Mouse (Mus musculus) megakaryocyte-erythroid progenitor cell, adult 5-6 weeks (primary cell): ENCODE measurements around the gene Zpr1. TPM values are rescaled to one million over a fixed set of nuclear protein-coding genes. Genes with fewer than 3 reads are reported as not detected.
A peak's percentile ranks its signal among the peaks of the same experiment; 100 is the strongest.
"Not testable (repeated sequence)": the region's sequence is repeated elsewhere in the genome, so short reads cannot be mapped to it uniquely, and the experiment has no call there.

ENCODE experiments used
- ATAC-seq: replicated peaks from 2 replicates; pipeline ENCODE4 v1.8.0; 2016; ENCODE audit warnings: mild to moderate bottlenecking, inconsistent platforms; ENCODE audit not compliant: severe bottlenecking, poor library complexity, low FRiP score, low TSS enrichment
- total RNA-seq, 2 experiments: library from RNA; stranded (forward) in 1 of 2; stranded (reverse) in 1 of 2; fragments of 200-1000, 215-1000 nt in 1 of 2; fragments of >200 nt in 1 of 2; fragmentation: Nextera tagmentation in 1 of 2; gene quantifications; 2 replicates each; pipeline ENCODE4 v1.2.3; 2014 to 2017

The Zpr1 gene
- total RNA-seq, 2 experiments from 2014 or later = 44.6 to 74.5 TPM

- no peak for ATAC-seq
Observed at GRCm38 (mm10) chr9:46256658-46257385, 16.0 kb upstream of the Zpr1 start.

DNA sequence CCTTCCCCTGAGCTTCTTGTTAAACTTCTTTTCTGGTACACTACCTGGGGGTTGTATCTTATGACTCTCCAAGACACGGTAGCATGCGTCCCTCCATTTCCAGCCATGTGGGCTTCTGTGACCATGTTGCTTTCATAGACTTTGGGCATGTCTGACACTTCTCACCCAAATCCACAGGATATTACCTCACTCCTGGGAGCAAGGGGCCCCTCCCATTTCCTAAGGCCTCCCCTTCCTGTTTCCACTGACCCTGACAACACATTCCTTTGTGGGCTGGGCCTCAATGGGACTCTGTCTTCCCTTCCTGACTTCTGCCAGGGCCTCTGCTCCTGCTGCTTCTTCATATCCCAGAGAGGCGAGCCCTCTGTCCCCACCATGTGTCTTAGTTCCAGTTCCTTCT is 15.3 kb upstream of the Zpr1 start:
- ATAC-seq = no peak

GRCm38 (mm10) chr9:46259111-46259510 is 13.8 kb upstream of the Zpr1 start:
- no peak for ATAC-seq

DNA sequence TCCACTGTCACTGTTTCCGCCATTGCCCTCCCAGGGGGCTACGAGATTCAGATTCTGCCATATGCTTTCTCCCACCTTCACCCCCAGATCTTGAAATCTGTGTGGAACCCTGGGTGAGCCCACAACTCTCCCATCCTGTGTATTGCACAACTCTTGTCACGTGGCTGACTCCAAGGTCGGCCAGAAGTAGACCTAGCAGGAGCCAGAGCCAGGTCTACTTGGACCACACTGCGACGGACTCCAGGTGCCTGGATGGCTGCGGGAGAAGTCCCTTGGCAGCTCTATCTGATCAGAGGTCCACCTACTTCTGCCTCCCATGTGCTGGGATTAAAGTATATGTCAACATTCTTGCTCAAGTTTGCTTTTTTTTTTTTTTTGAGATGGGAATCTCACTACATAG is 11.7 kb upstream of the Zpr1 start:
- ATAC-seq = no peak

DNA sequence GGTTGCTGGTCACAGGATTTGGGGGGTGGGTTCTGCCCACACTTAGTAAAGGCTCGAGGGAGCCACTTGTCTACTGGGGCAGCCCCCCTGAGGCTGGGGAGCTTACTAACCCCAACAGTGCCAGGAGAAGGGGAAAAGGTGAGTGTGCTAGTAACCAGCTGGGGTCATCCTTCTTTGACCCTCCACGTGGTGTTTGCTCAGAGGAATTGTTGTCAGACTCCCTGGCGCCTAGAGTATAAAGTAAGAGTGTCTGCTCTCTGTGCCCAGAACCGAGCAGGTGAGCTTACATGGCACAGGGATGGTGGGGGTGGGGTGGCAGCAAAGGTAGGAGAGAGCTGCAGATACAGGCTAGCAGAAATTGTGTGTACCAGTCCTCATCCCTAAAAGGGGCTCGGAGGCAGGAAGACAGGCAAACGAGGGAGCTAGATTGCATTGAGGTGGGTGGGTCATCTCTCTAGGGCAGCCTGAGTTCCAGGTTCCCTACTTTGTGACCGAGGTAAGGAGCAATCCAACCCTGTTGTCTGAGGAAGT is 4.5 kb upstream of the Zpr1 start, which contains the start of gene Apoa5:
Gene Apoa5 (plus strand): TSS at position 291 of the 531 bp plus-strand sequence.
- ATAC-seq = no peak

- ATAC-seq = no peak
Observed at GRCm38 (mm10) chr9:46269125-46269524, 3.7 kb upstream of the Zpr1 start.

DNA sequence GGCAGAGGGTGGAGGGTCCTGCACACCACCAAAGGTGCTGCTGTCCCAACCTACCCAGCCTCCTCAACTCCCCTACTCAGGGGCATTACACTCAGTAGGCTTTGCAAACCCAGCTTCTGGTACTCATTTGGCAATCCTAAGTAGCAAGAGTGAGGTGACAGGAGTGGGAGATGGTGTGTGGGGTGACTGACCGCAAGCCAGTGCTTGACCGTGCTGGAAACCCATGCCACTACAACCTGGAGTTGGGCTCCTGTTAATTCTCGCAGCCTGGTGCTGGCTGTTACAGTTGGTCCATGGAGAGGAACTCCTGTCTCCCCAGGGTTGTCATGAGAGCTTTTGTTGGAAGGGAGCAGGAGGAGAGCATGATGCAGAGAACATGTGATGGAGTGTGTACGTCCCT is 2.1 kb upstream of the Zpr1 start:
- ATAC-seq = no peak

DNA sequence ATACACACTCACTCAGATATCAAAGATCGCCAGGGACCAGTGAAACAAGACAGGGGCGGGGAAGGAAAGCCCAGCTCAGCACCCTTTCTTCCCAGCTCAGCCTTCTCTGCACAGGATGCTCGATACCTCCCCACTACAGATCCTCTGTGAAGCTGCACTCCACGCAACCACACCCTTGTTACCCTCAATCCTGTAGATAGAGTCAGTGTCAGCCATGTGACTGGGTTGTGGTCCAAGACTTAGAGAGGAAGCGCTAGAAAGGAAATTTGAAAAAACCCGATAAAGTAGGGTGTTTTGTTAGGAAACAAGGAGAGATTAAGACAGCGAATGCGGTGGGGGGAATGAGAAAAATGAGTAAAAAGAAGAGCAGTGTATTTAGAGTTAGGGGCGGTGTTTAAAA is 794 bp upstream of the Zpr1 start:
- peak; percentile 48 for ATAC-seq

DNA sequence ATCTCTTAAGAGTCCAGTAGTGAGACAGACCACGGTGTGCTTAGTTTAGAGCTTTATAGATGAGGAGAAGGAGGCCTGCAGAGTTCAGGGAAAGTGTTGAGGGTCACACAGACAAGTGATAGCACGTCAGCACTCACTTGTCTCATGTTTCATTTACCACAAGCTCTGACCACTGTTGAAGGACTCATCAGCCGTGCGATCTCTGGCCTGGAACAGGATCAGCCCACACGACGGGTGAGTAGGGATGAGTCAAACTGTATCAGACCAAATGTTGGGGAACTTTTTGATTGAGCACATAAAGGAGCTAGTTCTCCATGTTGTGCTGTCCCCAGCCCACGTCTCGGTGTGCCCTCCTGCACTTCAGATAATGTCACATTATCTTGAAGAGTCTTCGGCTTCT is 1.6 kb downstream of the Zpr1 start:
- no peak for ATAC-seq

DNA sequence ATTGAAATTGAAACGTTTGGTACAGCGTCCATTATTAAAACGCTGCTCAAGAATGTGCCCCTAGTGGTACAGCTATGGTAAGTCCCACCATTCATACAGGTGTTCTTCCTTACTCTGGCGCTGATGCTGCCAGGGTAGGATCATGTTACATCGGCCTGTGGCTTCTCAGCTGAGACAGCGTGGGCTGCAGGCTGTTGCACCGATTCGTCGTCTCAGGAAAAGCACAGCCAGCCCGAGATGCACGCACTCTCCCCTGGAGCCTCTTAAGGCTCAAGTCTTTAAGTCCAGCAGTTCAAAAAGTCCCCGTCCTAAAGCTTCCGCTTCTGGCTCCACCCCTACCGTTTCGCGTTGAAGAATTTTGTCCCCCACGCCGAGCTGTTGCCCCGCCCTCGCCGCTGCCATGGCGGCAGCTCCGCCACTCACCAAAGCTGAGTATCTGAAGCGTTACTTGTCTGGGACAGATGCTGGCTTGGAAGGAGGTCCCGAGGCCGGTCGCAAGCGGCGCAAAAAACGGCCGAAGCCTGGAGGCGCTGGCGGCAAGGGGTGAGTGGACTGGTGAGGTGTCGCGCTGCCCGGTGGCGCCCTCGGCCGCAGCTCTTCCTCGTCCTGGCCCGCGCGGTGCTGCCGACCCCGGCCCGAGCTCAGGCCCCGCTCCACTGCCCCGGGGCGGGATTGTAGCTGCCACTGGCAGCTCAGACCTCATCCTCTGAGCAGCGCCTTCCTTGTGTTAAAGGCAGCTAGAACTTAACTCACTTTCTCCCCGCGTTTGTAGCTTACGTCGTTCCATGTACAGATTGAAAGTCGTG is 10.0 kb downstream of the Zpr1 start, which contains the start of gene Bud13:
Gene Bud13 (plus strand): TSS at position 378 of the 806 bp plus-strand sequence.
- ATAC-seq = peak; percentile 95

- ATAC-seq = no peak
Observed at GRCm38 (mm10) chr9:46298381-46298780, 25.5 kb downstream of the Zpr1 start.

GRCm38 (mm10) chr9:46302142-46302541 is 29.3 kb downstream of the Zpr1 start:
- ATAC-seq = peak; percentile 78

- 0 out of 2 replicates have a peak, but pooled peaks have one; percentile 47 for ATAC-seq
Observed at GRCm38 (mm10) chr9:46309121-46309520, 36.3 kb downstream of the Zpr1 start.

- peak; percentile 79 for ATAC-seq
Observed at GRCm38 (mm10) chr9:46314507-46314906, 41.6 kb downstream of the Zpr1 start.

DNA sequence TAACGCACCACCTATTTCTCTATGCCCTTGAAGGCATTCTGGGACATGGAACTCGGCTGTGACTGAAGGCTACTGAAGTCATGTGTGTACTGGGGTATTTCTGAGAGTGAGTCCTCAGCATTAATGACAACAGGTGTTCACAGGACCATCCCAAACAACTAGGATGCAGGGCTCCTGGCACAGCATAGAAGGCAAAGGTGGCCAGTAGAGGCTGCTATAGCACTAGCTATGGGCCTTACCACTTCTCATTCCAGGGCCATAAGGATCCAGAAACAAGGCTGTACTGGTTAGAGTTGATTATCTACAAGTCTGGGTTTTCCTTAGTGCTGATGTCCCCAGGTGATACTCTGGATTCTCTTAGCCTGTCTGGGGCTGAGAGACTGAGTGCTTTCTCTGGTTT is 42.1 kb downstream of the Zpr1 start:
- no peak for ATAC-seq

DNA sequence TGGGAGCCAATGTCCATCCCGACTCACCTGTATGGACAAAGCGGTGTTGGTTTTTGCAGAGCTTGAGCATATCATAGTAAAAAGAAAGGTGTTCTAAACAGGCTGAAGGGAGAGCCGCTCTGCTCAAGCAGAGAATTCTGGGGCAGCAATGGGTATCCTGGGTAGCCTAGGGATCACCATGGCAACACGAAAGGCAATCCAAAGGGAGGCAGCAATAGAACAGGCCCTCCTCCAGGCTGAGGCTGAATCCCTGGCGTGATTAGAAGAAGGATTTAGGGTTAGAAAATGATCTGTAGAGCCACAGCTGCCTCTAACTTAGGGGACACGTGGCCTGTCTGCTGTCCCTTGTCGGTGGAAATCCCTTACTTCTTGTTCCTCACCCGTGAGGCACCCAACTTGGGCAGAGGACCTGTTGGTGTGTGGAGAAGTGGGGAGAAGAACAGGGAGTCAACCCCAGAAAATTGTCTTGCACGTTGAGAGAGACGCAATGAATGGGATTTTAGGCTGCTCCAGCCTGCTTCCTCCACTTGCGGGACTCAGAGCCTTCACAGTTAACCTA is 43.0 kb downstream of the Zpr1 start:
- no peak for ATAC-seq

DNA sequence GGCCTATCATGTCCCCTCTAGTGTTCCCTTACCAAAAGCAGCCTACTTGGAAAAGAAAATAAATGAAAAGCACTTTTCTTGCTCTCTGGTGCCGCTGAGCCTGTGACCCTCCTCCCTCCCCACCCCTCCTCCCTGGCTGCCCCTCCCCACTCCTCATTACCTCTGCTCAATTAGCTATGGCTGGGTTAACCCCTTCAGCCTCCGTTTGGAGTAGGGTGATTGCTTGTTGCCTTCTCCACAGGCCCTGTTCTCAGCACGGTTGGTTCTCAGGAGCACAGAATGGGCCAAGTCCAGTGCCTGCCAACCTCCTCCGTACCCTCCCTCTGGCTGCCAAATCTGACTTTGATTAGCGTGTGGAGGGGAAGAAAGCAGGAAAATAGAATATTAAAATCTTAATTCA is 43.5 kb downstream of the Zpr1 start:
- ATAC-seq = no peak

GRCm38 (mm10) chr9:46316909-46317308 is 44.0 kb downstream of the Zpr1 start:
- no peak for ATAC-seq

- no peak for ATAC-seq
Observed at GRCm38 (mm10) chr9:46317957-46318356, 45.1 kb downstream of the Zpr1 start.

DNA sequence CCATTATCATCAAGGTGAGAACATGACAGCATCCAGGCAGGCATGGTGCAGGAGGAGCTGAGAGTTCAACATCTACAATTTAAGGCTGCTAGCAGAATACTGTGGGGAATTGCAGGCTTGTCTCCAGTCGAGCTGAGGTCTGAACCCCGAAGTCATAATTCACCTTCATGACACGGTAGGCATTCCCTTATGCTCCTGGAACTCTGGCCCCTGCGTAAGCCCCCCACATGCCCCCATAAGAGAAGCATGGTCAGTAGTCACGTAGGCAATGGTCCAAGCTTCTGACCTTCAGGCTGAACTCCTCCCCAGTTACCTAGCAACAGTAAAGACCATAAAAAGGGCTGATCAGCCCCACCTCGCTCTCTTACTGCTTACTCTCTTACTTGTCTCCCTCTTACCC is 47.0 kb downstream of the Zpr1 start, which contains the start of gene 4931429L15Rik:
Gene 4931429L15Rik (minus strand): TSS at position 101 of the 400 bp plus-strand sequence.
- not testable (repeated sequence) for ATAC-seq
